Mouse (Mus musculus) naive thymus-derived CD4-positive, alpha-beta T cell, adult 2 months (primary cell): ENCODE data around the gene Cyp2c67.
"Not testable (repeated sequence)": the region's sequence is repeated elsewhere in the genome, so short reads cannot be mapped to it uniquely, and the experiment has no call there.

Source experiments
- DNase-seq: peaks from one replicate; pipeline ENCODE4 v3.0.0-alpha.2; 2011; ENCODE audit warnings: low read depth

Cyp2c67 gene

DNA sequence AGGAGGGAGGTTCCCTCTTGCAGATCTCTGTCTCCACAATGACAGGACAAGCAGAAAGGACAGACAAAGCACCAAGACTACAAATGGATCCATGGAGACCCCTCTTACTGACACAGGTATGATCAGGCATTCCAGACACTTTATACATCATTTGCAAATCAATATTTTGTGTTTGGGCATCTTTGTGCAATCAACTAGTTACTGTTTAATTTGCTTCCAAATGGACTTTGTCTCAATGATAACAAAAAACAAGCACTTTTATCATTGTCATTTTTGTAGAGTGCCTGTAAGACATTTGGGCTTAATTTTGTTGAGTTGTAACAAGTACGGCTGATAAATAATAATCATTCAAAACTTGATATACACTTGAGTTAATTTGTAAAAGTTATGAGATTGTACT, at the start of gene Cyp2c67:
TSS of gene Cyp2c67 (minus strand) at position 114 of the 400 bp plus-strand sequence.
- no peak for DNase-seq

- DNase-seq, result not testable (repeated sequence)
Measured at GRCm38 (mm10) chr19:39665650-39666049, 16.8 kb upstream of the Cyp2c67 start.

DNA sequence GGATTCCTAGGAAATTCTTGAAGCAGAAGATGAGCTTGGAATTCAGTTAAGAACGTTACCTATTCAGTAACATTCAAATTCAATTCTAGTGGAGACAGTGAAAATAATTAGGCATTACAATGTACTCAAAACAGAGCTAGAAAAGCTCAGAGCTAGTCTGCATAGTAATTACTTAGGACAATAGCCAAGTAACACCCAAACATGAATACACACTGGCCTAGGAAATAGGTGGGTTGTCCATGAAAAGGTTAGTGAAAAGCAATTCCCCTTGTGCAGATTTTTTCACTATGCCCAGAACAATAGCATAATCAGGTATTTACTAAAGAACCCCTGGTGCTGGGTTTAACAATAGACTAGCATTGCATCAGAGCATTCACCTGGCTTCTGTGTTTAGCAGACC, 3.5 kb upstream of the Cyp2c67 start:
- no peak for DNase-seq

DNA sequence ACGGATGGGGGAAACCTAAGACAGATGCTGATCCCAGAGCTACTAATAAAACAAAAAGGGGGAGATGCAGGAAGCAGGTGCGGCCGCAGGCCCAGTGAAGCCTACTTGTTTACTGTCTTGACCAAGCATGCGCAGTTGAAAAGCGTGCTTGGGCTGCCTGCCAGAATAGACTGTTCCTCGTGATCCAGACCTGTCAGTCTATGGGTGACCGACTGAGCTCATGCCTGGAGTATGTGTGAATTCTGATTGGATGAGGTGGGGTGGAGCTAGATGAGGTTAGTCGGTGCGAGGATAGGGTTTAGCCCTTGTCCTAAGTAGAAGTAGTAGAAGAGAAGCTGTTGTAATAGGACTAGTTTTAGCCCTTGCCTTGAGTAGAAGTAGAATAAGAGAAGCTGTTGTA, 1.3 kb downstream of the Cyp2c67 start:
- no peak for DNase-seq

- not testable (repeated sequence) for DNase-seq
Measured at GRCm38 (mm10) chr19:39644551-39644950, 4.3 kb downstream of the Cyp2c67 start.
